Mouse (Mus musculus) E14TG2a.4 (cell line): ENCODE data around the gene Mgat4e.

Source experiments
- CTCF ChIP-seq: conservative IDR thresholded peaks from 2 replicates; pipeline ENCODE4 v1.5.1; 2014; ENCODE audit warnings: low read length
- NANOG ChIP-seq: IDR thresholded peaks from 2 replicates; pipeline ENCODE4 v1.6.1; 2014; ENCODE audit warnings: borderline replicate concordance, low read length, mixed read lengths
- POU5F1 ChIP-seq: IDR thresholded peaks from 2 replicates; pipeline ENCODE4 v1.6.1; 2014; ENCODE audit warnings: low read length, borderline replicate concordance

DNA sequence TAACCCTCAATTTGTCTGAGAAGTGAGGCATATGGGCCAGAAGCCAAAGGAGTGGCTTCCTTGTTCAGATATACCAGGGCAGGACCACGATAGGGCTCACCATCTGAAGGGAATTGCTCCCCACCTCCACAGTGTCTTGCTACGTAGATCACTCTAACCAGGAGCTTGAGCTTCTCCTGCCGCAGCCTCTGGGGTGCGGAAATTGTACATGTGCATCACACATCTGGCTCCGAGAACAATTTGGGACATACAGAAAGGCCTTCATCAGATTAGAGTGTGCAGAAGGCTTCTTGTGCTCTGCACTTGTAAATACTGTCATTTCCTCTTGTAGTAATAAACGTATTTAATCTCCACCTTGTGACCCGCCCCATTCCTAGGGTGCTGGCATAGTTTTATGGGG lies 28.3 kb downstream of the Mgat4e start:
- TF ChIP-seq CTCF (no peak), POU5F1 (no peak), NANOG (no peak)
